Mouse (Mus musculus) thymus, adult 2 months (tissue): ENCODE results near the gene Hist1h2bf.

ENCODE experiments used
- CTCF ChIP-seq: fragments of 200-500 bp; IDR thresholded peaks from 2 replicates; pipeline ENCODE4 v1.5.1; 2012; ENCODE audit warnings: mild to moderate bottlenecking, control low read depth, low read length, moderate library complexity, borderline replicate concordance; ENCODE audit not compliant: control insufficient read depth, poor library complexity, insufficient read depth; ENCODE audit errors: extremely low read depth
- POLR2A ChIP-seq: fragments of 200-500 bp; IDR thresholded peaks from 2 replicates; pipeline ENCODE4 v1.6.1; 2012; ENCODE audit warnings: mild to moderate bottlenecking, low read length, control low read depth, moderate library complexity; ENCODE audit not compliant: control insufficient read depth, poor library complexity, insufficient read depth; ENCODE audit errors: extremely low read depth

DNA sequence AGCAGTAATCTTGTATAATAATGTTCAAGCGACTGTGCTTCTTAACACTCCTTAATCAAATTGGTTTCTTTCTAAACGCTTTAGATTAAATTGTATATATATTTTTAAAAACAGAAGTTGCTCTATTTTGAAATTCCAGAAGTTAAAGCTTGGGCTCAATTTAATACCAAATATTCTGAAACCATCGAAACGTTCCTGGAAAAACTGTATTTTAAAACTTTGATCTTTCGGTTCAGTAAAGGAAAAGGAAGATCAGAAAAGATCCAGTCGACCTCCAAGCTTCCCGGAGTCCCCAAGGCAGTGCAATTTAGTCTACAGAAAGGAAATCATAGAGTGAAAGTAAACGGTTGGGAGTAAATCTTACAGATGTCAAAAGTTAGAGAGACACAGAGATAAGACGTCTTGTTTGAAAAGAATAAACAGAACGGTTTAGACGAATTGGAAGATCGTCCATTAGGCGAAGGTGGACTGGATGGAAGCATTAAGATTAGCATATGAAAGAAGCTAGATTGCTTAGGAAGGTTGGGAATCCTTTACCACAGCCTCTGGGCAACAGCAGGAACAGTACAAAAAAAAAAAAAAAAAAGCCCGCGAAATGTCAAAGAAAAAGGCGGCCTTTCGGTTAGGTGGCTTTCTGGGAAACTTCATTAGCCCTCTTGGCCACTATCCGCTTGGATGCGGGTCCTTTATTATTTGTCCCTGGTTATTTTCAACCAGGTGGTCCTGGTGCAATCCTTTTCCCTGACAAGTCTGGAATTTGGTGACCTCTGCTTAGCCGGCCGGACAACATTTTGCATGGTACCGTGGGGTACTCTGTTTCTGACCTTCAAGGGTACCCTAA lies 12.3 kb upstream of the Hist1h2bf start:
- no peak for TF ChIP-seq CTCF
- no peak for TF ChIP-seq POLR2A
